8 mouse cellular contexts compared by ENCODE assay signal in genomic region chr7:97579976-97580842, GRCm38 (mm10). TPM values are rescaled to one million over a fixed set of nuclear protein-coding genes. Genes with fewer than 3 reads are reported as not detected.
DNase-seq lines count a peak whose midpoint lies in the region; ATAC-seq and TF ChIP-seq lines count a peak whose summit lies in the region.

No protein-coding gene starts in this region.

- WGBS in lung, postnatal 0 days, result under 1% methylated on average over 37 of the region's 65 CpGs

- peak; percentile 17 for DNase-seq in MEL-GATA-1-ER (ENCODE audit: extremely low read depth, low read depth)
- peak; percentile 66 for DNase-seq in cerebellum, adult 11 months
- peak; percentile 19 for DNase-seq in forelimb bud, embryonic 11.5 days (ENCODE audit: low read depth, low spot score)
- peak; percentile 53 for DNase-seq in heart, postnatal 4 days
- peak; percentile 51 to 58 for DNase-seq in layer of hippocampus, postnatal 14 days (ENCODE audit: low spot score in 2 of 2)
- peak; percentile 42 for DNase-seq in lung, postnatal 0 days (ENCODE audit: low spot score)
- DNase-seq in ovary, postnatal 14 days (ENCODE audit: low spot score), result peak; percentile 35
- DNase-seq in thymus, postnatal 14 days, result peak; percentile 74

- H3K27me3 ChIP-seq in lung, postnatal 0 days (replicated peaks; ENCODE audit: insufficient read depth, low read length), result no peaks in the 10 kb centered on the region

- TF ChIP-seq EP300 in lung, postnatal 0 days (IDR thresholded peaks at IDR 0.05), result 0 out of 2 replicates have a peak, but pooled peaks have one; percentile 11

- peak; percentile 13 for ATAC-seq in lung, postnatal 0 days

- peak overlapping the region; percentile 87 for H3K4me2 ChIP-seq in lung, postnatal 0 days (replicated peaks; ENCODE audit: low read depth, low read length)

- H3K36me3 ChIP-seq in lung, postnatal 0 days (ENCODE audit: insufficient read depth, low read length), result no peaks in the 10 kb centered on the region

- H3K27ac ChIP-seq in lung, postnatal 0 days (ENCODE audit: low read length), result peak overlapping the region; percentile 97

- no peak for TF ChIP-seq CTCF in lung, postnatal 0 days (IDR thresholded peaks at IDR 0.05)

- no peaks in the 10 kb centered on the region for H3K9me3 ChIP-seq in lung, postnatal 0 days (ENCODE audit: low read length)

- peak overlapping the region; percentile 70 for H3K9ac ChIP-seq in lung, postnatal 0 days (replicated peaks; ENCODE audit: low read depth)

- H3K4me3 ChIP-seq in lung, postnatal 0 days (ENCODE audit: low read depth, low read length), result peak overlapping the region; percentile 99

- no peaks in the 10 kb centered on the region; the same call in 1 of the 2 replicates for H3K4me1 ChIP-seq in lung, postnatal 0 days (ENCODE audit: insufficient read depth, low read depth, low read length)

RNA-seq across cellular contexts. Expression of gene Rsf1, which starts 0.5 kb away (rescaled TPM):
- 10 to 100 TPM; 18.8 to 19.6 TPM for total RNA-seq in heart, postnatal 4 days (2021)
- total RNA-seq in layer of hippocampus, postnatal 14 days (2021), result 10 to 100 TPM; 43.5 to 45.3 TPM
- 16.2 and 17.4 TPM in 2 replicates for polyA plus RNA-seq in lung, postnatal 0 days (2015; fragmentation: Nextera tagmentation; extraction: Ambion mirVana)

RNA-seq across cellular contexts. Expression of gene Aamdc, which starts 0.9 kb away (rescaled TPM):
- 10 to 100 TPM; 31.4 to 31.8 TPM for total RNA-seq in heart, postnatal 4 days (2021)
- total RNA-seq in layer of hippocampus, postnatal 14 days (2021), result 10 to 100 TPM; 43.7 to 44.5 TPM
- polyA plus RNA-seq in lung, postnatal 0 days (2015; fragmentation: Nextera tagmentation; extraction: Ambion mirVana), result 56.1 and 56.3 TPM in 2 replicates

Comparison
In these comparisons a context has a peak if more than half of its experiments do, and no peak if none do; other contexts are left out.
1. Peak in every context shown above with its lines: DNase-seq, ATAC-seq, H3K4me3 ChIP-seq and H3K27ac ChIP-seq.
2. DNase-seq: peak in every context shown above with its lines; median percentile 74 in thymus, postnatal 14 days; 66 in cerebellum, adult 11 months; 54 in layer of hippocampus, postnatal 14 days; 53 in heart, postnatal 4 days; 42 in lung, postnatal 0 days; 35 in ovary, postnatal 14 days; 19 in forelimb bud, embryonic 11.5 days; 17 in MEL-GATA-1-ER.